Mouse (Mus musculus): Measurements from ENCODE around the gene Fhod1. TPM values are rescaled to one million over a fixed set of nuclear protein-coding genes. Genes with fewer than 3 reads are reported as not detected.

The Fhod1 gene
- total RNA-seq (2014; rRNA removed) (1.7 and 1.9 TPM in 2 replicates), polyA plus RNA-seq (2012; rRNA removed) (3.2 and 7.8 TPM in 2 replicates)

GRCm38 (mm10) chr8:105347428-105348221 is at the start of gene Fhod1:
Gene Fhod1, minus strand, starts transcription at chr8:105347953.
- Histone ChIP-seq H3K27ac (replicated peaks; ENCODE audit: insufficient read depth, low read depth, low read length) (peak within 1 kb of the TSS; percentile 27), H3K36me3 (ENCODE audit: control insufficient read depth, insufficient read depth, low read length) (no peaks in the 10 kb centered on the region), H3K4me1 (ENCODE audit: control insufficient read depth, insufficient read depth, low read length) (no peaks in the 10 kb centered on the region; the same call in 1 of the 2 replicates), H3K27me3 (ENCODE audit: control insufficient read depth, insufficient read depth, low read length) (peaks cover 11% of the 10 kb centered on the region), H3K4me3 (ENCODE audit: insufficient read depth, low read depth, low read length) (peak within 1 kb of the TSS; percentile 87), H3K9ac (ENCODE audit: low read depth, low read length) (peak within 1 kb of the TSS; percentile 79), H3K79me2 (ENCODE audit: control insufficient read depth, insufficient read depth, low read length) (no peaks in the 10 kb centered on the region)
- TF ChIP-seq POLR2A (IDR thresholded peaks at IDR 0.05; ENCODE audit: extremely low read depth, insufficient read depth, low read length) (peak; percentile 56), CTCF (IDR thresholded peaks at IDR 0.05; ENCODE audit: low read depth, low read length) (no peak)
- 2% methylated on average over 53 of the region's 53 CpGs for WGBS
- DNase-seq (ENCODE audit: extremely low read depth, low read depth, low spot score), result peak; percentile 84

GRCm38 (mm10) chr8:105393915-105394314 is 46.2 kb upstream of the Fhod1 start:
- no peaks in the 10 kb centered on the region for H3K79me2 ChIP-seq (ENCODE audit: control insufficient read depth, insufficient read depth, low read length)
- no peak overlapping the region for H3K27ac ChIP-seq (replicated peaks; ENCODE audit: insufficient read depth, low read depth, low read length)
- DNase-seq (ENCODE audit: extremely low read depth, low read depth, low spot score), result no peak
- H3K27me3 ChIP-seq (ENCODE audit: control insufficient read depth, insufficient read depth, low read length), result no peaks in the 10 kb centered on the region
- no peak overlapping the region for H3K9ac ChIP-seq (ENCODE audit: low read depth, low read length)
- no peaks in the 10 kb centered on the region for H3K36me3 ChIP-seq (ENCODE audit: control insufficient read depth, insufficient read depth, low read length)
- WGBS, result 86% methylated on average over 7 of the region's 7 CpGs
- no peak overlapping the region for H3K4me3 ChIP-seq (ENCODE audit: insufficient read depth, low read depth, low read length)
- no peaks in the 10 kb centered on the region for H3K4me1 ChIP-seq (ENCODE audit: control insufficient read depth, insufficient read depth, low read length)
- TF ChIP-seq CTCF (IDR thresholded peaks at IDR 0.05; ENCODE audit: low read depth, low read length), result no peak
- no peak for TF ChIP-seq POLR2A (IDR thresholded peaks at IDR 0.05; ENCODE audit: extremely low read depth, insufficient read depth, low read length)

GRCm38 (mm10) chr8:105393089-105393787 is 45.5 kb upstream of the Fhod1 start:
- H3K4me1 ChIP-seq (ENCODE audit: control insufficient read depth, insufficient read depth, low read length), result no peaks in the 10 kb centered on the region
- no peak overlapping the region for H3K4me3 ChIP-seq (ENCODE audit: insufficient read depth, low read depth, low read length)
- H3K27ac ChIP-seq (replicated peaks; ENCODE audit: insufficient read depth, low read depth, low read length), result no peak overlapping the region
- TF ChIP-seq CTCF (IDR thresholded peaks at IDR 0.05; ENCODE audit: low read depth, low read length), result no peak
- TF ChIP-seq POLR2A (IDR thresholded peaks at IDR 0.05; ENCODE audit: extremely low read depth, insufficient read depth, low read length), result no peak
- H3K36me3 ChIP-seq (ENCODE audit: control insufficient read depth, insufficient read depth, low read length), result no peaks in the 10 kb centered on the region
- 78% methylated on average over 12 of the region's 12 CpGs for WGBS
- H3K9ac ChIP-seq (ENCODE audit: low read depth, low read length), result no peak overlapping the region
- no peaks in the 10 kb centered on the region for H3K27me3 ChIP-seq (ENCODE audit: control insufficient read depth, insufficient read depth, low read length)
- H3K79me2 ChIP-seq (ENCODE audit: control insufficient read depth, insufficient read depth, low read length), result no peaks in the 10 kb centered on the region
- DNase-seq (ENCODE audit: extremely low read depth, low read depth, low spot score), result peak; percentile 17

- no peaks in the 10 kb centered on the region for H3K36me3 ChIP-seq (ENCODE audit: control insufficient read depth, insufficient read depth, low read length)
- no peaks in the 10 kb centered on the region for H3K79me2 ChIP-seq (ENCODE audit: control insufficient read depth, insufficient read depth, low read length)
- TF ChIP-seq CTCF (IDR thresholded peaks at IDR 0.05; ENCODE audit: low read depth, low read length), result no peak
- TF ChIP-seq POLR2A (IDR thresholded peaks at IDR 0.05; ENCODE audit: extremely low read depth, insufficient read depth, low read length), result no peak
- DNase-seq (ENCODE audit: extremely low read depth, low read depth, low spot score), result no peak
- WGBS, result 64% methylated on average over 6 of the region's 6 CpGs
- no peak overlapping the region for H3K27ac ChIP-seq (replicated peaks; ENCODE audit: insufficient read depth, low read depth, low read length)
- no peaks in the 10 kb centered on the region for H3K27me3 ChIP-seq (ENCODE audit: control insufficient read depth, insufficient read depth, low read length)
- no peak overlapping the region for H3K9ac ChIP-seq (ENCODE audit: low read depth, low read length)
- H3K4me1 ChIP-seq (ENCODE audit: control insufficient read depth, insufficient read depth, low read length), result no peaks in the 10 kb centered on the region
- H3K4me3 ChIP-seq (ENCODE audit: insufficient read depth, low read depth, low read length), result no peak overlapping the region
Observed at GRCm38 (mm10) chr8:105389096-105389495, 41.3 kb upstream of the Fhod1 start.

GRCm38 (mm10) chr8:105387151-105387550 is 39.4 kb upstream of the Fhod1 start:
- Histone ChIP-seq H3K27ac (replicated peaks; ENCODE audit: insufficient read depth, low read depth, low read length) (no peak overlapping the region), H3K9ac (ENCODE audit: low read depth, low read length) (no peak overlapping the region), H3K27me3 (ENCODE audit: control insufficient read depth, insufficient read depth, low read length) (no peaks in the 10 kb centered on the region), H3K36me3 (ENCODE audit: control insufficient read depth, insufficient read depth, low read length) (no peaks in the 10 kb centered on the region), H3K79me2 (ENCODE audit: control insufficient read depth, insufficient read depth, low read length) (no peaks in the 10 kb centered on the region), H3K4me1 (ENCODE audit: control insufficient read depth, insufficient read depth, low read length) (no peaks in the 10 kb centered on the region), H3K4me3 (ENCODE audit: insufficient read depth, low read depth, low read length) (no peak overlapping the region)
- no peak for DNase-seq (ENCODE audit: extremely low read depth, low read depth, low spot score)
- WGBS, result 56% methylated on average over 1 of the region's 1 CpGs
- no peak for TF ChIP-seq POLR2A (IDR thresholded peaks at IDR 0.05; ENCODE audit: extremely low read depth, insufficient read depth, low read length)
- no peak for TF ChIP-seq CTCF (IDR thresholded peaks at IDR 0.05; ENCODE audit: low read depth, low read length)

Measured in liver, adult 2 months (tissue).